Mouse (Mus musculus) E14TG2a.4 (cell line): ENCODE results near the gene Cracr2a.

Experiments used
- CTCF ChIP-seq: conservative IDR thresholded peaks from 2 replicates; pipeline ENCODE4 v1.5.1; 2014; ENCODE audit warnings: low read length
- NANOG ChIP-seq: IDR thresholded peaks from 2 replicates; pipeline ENCODE4 v1.6.1; 2014; ENCODE audit warnings: borderline replicate concordance, low read length, mixed read lengths
- POU5F1 ChIP-seq: IDR thresholded peaks from 2 replicates; pipeline ENCODE4 v1.6.1; 2014; ENCODE audit warnings: low read length, borderline replicate concordance

DNA sequence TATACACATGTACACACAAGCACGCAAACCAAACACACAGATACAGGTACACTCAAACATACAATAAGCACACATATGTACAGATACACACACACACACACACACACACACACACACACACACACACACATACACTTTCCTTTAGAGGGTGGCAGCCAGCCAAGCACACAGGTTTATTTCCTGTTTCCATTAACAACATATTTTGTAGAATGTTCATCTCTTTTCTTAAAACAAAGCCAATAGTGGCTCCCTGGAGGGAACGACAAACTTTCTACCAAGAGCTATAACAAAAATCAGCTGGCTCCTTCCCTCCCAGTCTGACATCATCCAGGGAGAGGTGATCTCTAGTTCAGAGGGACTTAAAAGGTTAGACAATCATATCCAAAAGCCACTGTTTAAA is 73.7 kb downstream of the Cracr2a start:
- TF ChIP-seq CTCF = no peak
- no peak for TF ChIP-seq POU5F1
- no peak for TF ChIP-seq NANOG
